Mouse (Mus musculus): ENCODE data around the gene Inpp1.
A peak's percentile ranks its signal among the peaks of the same experiment; 100 is the strongest.
"Not testable (repeated sequence)": the region's sequence is repeated elsewhere in the genome, so short reads cannot be mapped to it uniquely, and the experiment has no call there.

Gene Inpp1

GRCm38 (mm10) chr1:52816910-52817812 is at the start of gene Inpp1:
Gene Inpp1 (minus strand): TSS chr1:52817688.
- peak; percentile 69 to 78 for DNase-seq (ENCODE audit: low spot score in 2 of 2)

- DNase-seq (ENCODE audit: low spot score in 2 of 2) = no peak
Observed at GRCm38 (mm10) chr1:52866007-52866406, 48.5 kb upstream of the Inpp1 start.

GRCm38 (mm10) chr1:52864220-52864619 is 46.7 kb upstream of the Inpp1 start:
- no peak for DNase-seq (ENCODE audit: low spot score in 2 of 2)

- DNase-seq (ENCODE audit: low spot score in 2 of 2) = no peak
Observed at GRCm38 (mm10) chr1:52855904-52856601, 38.6 kb upstream of the Inpp1 start.

- DNase-seq (ENCODE audit: low spot score in 2 of 2) = not testable (repeated sequence)
Observed at GRCm38 (mm10) chr1:52854029-52854428, 36.5 kb upstream of the Inpp1 start.

- DNase-seq (ENCODE audit: low spot score in 2 of 2) = no peak
Observed at GRCm38 (mm10) chr1:52849422-52849821, 31.9 kb upstream of the Inpp1 start.

GRCm38 (mm10) chr1:52846556-52846955 is 29.1 kb upstream of the Inpp1 start:
- no peak for DNase-seq (ENCODE audit: low spot score in 2 of 2)

GRCm38 (mm10) chr1:52844782-52845665 is 27.5 kb upstream of the Inpp1 start, which contains the start of gene Hibch:
Gene Hibch (plus strand): TSS chr1:52844929.
- DNase-seq (ENCODE audit: low spot score in 2 of 2) = peak; percentile 95 to 99

- DNase-seq (ENCODE audit: low spot score in 2 of 2) = no peak
Observed at GRCm38 (mm10) chr1:52844354-52844753, 26.9 kb upstream of the Inpp1 start.

- no peak for DNase-seq (ENCODE audit: low spot score in 2 of 2)
Observed at GRCm38 (mm10) chr1:52839099-52839498, 21.6 kb upstream of the Inpp1 start.

- DNase-seq (ENCODE audit: low spot score in 2 of 2) = no peak
Observed at GRCm38 (mm10) chr1:52817813-52818147, 292 bp upstream of the Inpp1 start.

GRCm38 (mm10) chr1:52816232-52816891 is 1.1 kb downstream of the Inpp1 start:
- DNase-seq (ENCODE audit: low spot score in 2 of 2) = no peak

- no peak for DNase-seq (ENCODE audit: low spot score in 2 of 2)
Observed at GRCm38 (mm10) chr1:52808456-52808855, 9.0 kb downstream of the Inpp1 start.

GRCm38 (mm10) chr1:52805041-52805440 is 12.4 kb downstream of the Inpp1 start:
- DNase-seq (ENCODE audit: low spot score in 2 of 2) = no peak

- DNase-seq (ENCODE audit: low spot score in 2 of 2) = no peak
Observed at GRCm38 (mm10) chr1:52802406-52802975, 15.0 kb downstream of the Inpp1 start.

GRCm38 (mm10) chr1:52801651-52802050 is 15.8 kb downstream of the Inpp1 start:
- no peak for DNase-seq (ENCODE audit: low spot score in 2 of 2)

- no peak for DNase-seq (ENCODE audit: low spot score in 2 of 2)
Observed at GRCm38 (mm10) chr1:52800340-52800740, 17.1 kb downstream of the Inpp1 start.

GRCm38 (mm10) chr1:52799772-52800171 is 17.7 kb downstream of the Inpp1 start:
- no peak for DNase-seq (ENCODE audit: low spot score in 2 of 2)

GRCm38 (mm10) chr1:52799056-52799726 is 18.3 kb downstream of the Inpp1 start:
- peak in 1 of 2 experiments; percentile 62 for DNase-seq (ENCODE audit: low spot score in 2 of 2)

GRCm38 (mm10) chr1:52795927-52796326 is 21.6 kb downstream of the Inpp1 start:
- no peak for DNase-seq (ENCODE audit: low spot score in 2 of 2)

Measured in urinary bladder, adult 18-20 months (tissue).